In the genomic region with DNA sequence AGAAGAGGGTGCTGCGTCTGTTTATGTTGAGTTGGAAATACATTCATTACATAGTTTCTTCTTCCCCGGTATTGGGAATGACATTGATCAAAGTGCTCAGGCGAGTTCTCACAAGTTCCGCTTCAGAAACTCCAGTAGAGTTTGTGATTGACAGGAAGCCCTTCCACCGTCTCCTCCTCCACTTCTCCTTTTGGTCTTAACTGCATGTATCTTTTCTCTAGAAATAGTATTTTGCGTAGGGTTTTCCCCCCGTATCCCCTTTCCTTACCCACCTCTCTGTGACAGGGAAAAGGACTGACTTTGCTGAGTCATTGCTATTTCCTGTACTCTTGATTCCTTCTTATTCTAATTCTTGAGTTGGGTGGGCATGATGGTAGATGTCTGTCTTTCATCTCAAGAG, we compare ENCODE assay signal across 13 mouse cellular contexts.
"Had no signal": no experiment of that assay in that cellular context is flagged by ENCODE, and none has a peak within 500 bp of the region (broad histone marks: within the 10 kb centered on the region; RNA-seq: fewer than 3 reads in every experiment).

No protein-coding gene starts in this region.

- H3K36me3 ChIP-seq: limb, embryonic 10.5 days; liver, embryonic 13.5 days; midbrain, embryonic 12.5 days had no signal

- H3K4me3 ChIP-seq: left cerebral cortex, adult 2 months; limb, embryonic 10.5 days; liver, embryonic 13.5 days; megakaryocyte, embryonic 14.5 days; midbrain, embryonic 12.5 days had no signal

- H3K9ac ChIP-seq: liver, embryonic 13.5 days; midbrain, embryonic 12.5 days had no signal

- ATAC-seq: lung, postnatal 0 days; midbrain, embryonic 16.5 days had no signal

- H3K27me3 ChIP-seq: liver, embryonic 13.5 days; megakaryocyte, embryonic 14.5 days; midbrain, embryonic 12.5 days had no signal

- H3K9me3 ChIP-seq: limb, embryonic 10.5 days; liver, embryonic 13.5 days; midbrain, embryonic 12.5 days had no signal

- DNase-seq: kidney, adult 18-20 months; kidney, postnatal 10 days; liver, embryonic 13.5 days; lung, adult 2 months; lung, postnatal 36 days; thymus, adult 18-20 months; thymus, postnatal 14 days had no signal

- H3K27ac ChIP-seq: left cerebral cortex, adult 2 months; limb, embryonic 10.5 days; midbrain, embryonic 12.5 days had no signal

- H3K4me2 ChIP-seq: liver, embryonic 13.5 days; midbrain, embryonic 12.5 days had no signal

- H3K4me1 ChIP-seq: midbrain, embryonic 12.5 days had no signal
